Mouse (Mus musculus) macrophage (primary cell): Measurements from ENCODE around the gene Jchain. TPM values are rescaled to one million over a fixed set of nuclear protein-coding genes. Genes with fewer than 3 reads are reported as not detected.
"Not testable (repeated sequence)": the region's sequence is repeated elsewhere in the genome, so short reads cannot be mapped to it uniquely, and the experiment has no call there.

Experiments used
- H3K27ac ChIP-seq: fragments of 350-480 bp; formaldehyde crosslinking; 2 replicates; pipeline ENCODE4 v1.9.0; 2021
- H3K36me3 ChIP-seq: fragments of 350-480 bp; formaldehyde crosslinking; 2 replicates; pipeline ENCODE4 v1.9.0; 2021; ENCODE audit errors: inconsistent target
- H3K4me3 ChIP-seq: fragments of 350-480 bp; formaldehyde crosslinking; 2 replicates; pipeline ENCODE4 v1.9.0; 2021; ENCODE audit errors: inconsistent target
- H3K79me2 ChIP-seq: fragments of 350-480 bp; formaldehyde crosslinking; 2 replicates; pipeline ENCODE4 v1.9.0; 2021; ENCODE audit errors: inconsistent target
- WGBS: methylation state at CpG from one replicate; pipeline ENCODE4 v1.1.7; 2026; ENCODE audit warnings: inconsistent platforms; ENCODE audit not compliant: missing documents; 5-methylcytosine and 5-hydroxymethylcytosine counted together
- polyA plus RNA-seq: library from polyadenylated mRNA; stranded (reverse); fragments of 250-400 nt; gene quantifications from 3 replicates; pipeline ENCODE4 v1.2.4, GENCODE M21; 2018; ENCODE audit warnings: inconsistent platforms

Gene Jchain
- polyA plus RNA-seq, 1 experiment from 2014 or later = 0.77 TPM

DNA sequence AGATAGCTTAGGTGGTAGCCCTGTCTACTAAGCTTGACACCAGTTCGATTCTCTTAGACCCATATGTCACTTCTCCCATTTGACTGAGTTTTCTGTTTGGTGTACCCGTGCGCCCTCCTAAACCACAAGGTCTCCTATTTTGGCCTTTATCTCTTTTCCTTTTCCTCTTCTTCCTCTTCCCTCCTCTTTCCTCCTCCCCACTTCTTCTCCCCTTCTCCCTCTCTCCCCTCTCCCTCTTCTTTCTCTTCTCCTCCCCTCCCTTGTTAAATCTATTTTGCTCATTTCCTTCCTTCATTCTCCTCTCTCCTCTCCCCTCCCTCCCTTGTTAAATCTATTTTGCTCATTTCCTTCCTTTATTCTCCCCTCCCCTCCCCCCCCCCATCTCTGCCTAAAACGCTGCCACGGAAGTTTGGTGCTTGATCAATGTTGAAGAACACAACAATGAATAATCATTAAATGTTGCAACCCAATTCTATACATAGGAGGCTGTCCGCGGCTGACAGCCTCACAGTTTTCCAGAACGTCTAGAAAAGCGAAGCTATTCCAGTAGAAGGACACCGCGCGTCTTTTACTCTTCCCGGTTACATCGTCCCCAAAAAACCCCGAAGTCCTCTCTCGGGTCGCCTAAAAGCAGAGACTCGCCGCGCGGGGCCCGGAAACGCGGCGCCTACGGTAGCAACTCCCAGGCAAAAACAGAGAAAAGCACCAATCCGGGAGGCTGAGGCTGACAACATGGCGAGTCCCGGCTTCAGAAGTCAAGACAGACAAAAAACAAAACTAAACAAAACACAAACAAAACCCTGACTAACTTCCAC lies 25.8 kb upstream of the Jchain start:
- H3K4me3 ChIP-seq = peak overlapping the region; percentile 76
- WGBS = 0% methylated on average over 25 of the region's 29 CpGs
- H3K27ac ChIP-seq = peak overlapping the region; percentile 99
- no peaks in the 10 kb centered on the region for H3K36me3 ChIP-seq
- H3K79me2 ChIP-seq = peaks cover 38% of the 10 kb centered on the region

DNA sequence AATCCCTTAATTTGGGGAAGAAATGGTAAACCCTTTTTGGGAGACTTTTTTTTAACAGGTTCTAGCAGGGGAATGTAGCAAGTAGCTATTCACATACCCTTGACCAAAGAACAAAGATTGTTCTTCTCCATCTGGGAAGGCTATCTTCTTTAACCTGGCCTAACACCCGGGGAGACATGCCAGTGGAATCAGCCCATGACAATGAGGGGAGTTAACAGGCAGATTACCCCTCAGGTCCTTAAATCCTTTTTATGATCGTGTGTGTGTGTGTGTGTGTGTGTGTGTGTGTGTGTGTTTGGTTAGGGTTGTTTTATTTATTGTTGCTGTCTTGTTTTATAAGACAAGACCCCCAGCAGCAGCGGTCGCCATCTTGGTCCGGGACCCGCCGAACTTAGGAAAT lies 17.8 kb upstream of the Jchain start:
- H3K36me3 ChIP-seq = no peaks in the 10 kb centered on the region
- 95% methylated on average over 2 of the region's 7 CpGs for WGBS

DNA sequence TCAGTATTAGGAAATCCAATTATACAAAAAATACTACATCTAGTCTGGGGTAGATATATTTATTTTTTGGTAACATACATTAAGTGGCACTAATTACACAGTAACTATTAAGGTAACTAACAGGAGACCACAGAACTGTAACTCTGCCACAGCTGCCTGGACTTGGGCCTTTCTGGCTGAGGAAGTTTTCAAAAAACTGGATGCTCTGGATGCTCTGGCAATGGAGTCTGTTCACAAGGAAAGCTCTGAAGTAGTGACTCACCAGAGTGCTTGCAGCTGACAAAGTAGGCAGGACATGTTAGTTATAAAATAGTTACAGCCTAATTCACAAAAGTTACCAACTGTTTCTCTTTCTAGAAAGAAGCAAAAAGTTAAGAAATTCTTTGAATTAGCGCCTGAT lies 16.7 kb upstream of the Jchain start:
- H3K36me3 ChIP-seq, H3K4me3 ChIP-seq, H3K27ac ChIP-seq, H3K79me2 ChIP-seq: not testable (repeated sequence)
- 91% methylated on average over 1 of the region's 1 CpGs for WGBS

More for the DNA sequence above, 17.8 kb upstream of the Jchain start:
- no peak overlapping the region for H3K4me3 ChIP-seq
- H3K27ac ChIP-seq = no peak overlapping the region
- no peaks in the 10 kb centered on the region for H3K79me2 ChIP-seq

DNA sequence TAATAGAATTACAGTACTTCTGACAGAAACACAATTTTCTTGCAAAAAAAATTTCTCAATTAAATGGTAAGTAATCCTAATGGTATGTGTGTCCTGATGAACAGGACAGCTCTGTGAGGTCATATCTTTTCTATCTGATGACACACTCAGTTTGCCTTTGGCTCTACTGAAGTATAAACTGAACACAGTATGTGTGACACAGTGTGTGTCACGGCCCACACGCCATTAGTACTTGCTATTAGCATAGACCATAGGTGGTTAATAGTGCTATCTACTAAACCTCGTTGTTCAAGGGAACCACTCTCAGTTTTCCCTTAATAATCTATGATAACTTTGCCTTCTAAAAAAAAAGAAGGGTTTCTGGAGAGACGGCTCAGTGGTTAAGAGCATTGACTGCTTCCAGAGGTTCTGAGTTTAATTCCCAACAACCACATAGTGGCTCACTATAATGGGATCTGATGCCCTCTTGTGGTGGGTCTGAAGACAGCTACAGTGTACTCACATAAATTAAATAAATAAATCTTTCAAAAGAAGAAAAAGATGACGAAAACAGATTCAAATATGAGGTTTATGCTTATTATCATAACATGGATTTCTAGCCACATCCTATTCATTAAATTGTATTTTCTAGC lies 15.1 kb upstream of the Jchain start:
- whole genome bisulfite sequencing = 63% methylated on average over 5 of the region's 5 CpGs

DNA sequence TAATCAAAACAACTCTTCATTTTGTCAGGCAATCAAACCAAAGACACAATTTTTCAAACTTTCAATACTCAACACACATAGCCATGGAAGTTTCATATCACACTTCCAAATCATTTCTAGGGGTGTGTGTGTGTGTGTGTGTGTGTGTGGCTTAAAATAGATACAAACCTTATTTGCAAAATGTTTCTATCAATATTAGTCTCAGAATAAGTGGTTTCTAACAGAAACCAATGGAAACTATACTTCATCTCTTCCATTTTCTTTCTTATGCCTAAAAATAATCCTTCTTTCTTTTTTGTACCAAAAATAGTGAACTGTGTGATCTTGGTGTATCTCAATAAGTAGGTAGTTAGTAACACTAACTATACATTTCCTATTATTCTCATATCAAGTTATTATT lies 13.2 kb upstream of the Jchain start:
- no peaks in the 10 kb centered on the region for H3K36me3 ChIP-seq
- H3K27ac ChIP-seq = no peak overlapping the region
- H3K4me3 ChIP-seq = no peak overlapping the region
- H3K79me2 ChIP-seq = no peaks in the 10 kb centered on the region

More for the DNA sequence above, 15.1 kb upstream of the Jchain start:
- Histone ChIP-seq H3K36me3 (no peaks in the 10 kb centered on the region), H3K79me2 (no peaks in the 10 kb centered on the region), H3K4me3 (no peak overlapping the region), H3K27ac (no peak overlapping the region)

DNA sequence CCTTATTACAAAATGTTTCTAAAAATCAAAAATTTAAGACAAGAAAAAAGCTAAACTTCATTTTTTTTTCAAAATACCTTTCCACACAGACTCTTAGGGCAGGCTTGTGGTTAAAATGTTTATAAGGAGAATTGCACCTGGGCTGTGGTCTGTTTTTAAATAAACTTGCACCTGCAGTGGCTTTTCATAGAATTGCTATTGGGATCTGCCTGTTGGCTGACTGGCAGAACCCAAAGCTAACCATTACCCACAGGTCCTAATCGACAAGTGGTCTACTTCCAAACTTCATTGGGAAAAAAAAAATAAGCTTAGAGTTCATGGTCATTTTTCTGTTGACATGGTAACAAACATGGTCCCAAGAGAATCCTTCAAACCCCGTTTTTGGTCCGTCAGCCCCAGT lies 7.0 kb upstream of the Jchain start:
- no peak overlapping the region for H3K27ac ChIP-seq
- WGBS = 78% methylated on average over 3 of the region's 3 CpGs
- no peaks in the 10 kb centered on the region for H3K36me3 ChIP-seq
- H3K4me3 ChIP-seq = no peak overlapping the region
- H3K79me2 ChIP-seq = no peaks in the 10 kb centered on the region

DNA sequence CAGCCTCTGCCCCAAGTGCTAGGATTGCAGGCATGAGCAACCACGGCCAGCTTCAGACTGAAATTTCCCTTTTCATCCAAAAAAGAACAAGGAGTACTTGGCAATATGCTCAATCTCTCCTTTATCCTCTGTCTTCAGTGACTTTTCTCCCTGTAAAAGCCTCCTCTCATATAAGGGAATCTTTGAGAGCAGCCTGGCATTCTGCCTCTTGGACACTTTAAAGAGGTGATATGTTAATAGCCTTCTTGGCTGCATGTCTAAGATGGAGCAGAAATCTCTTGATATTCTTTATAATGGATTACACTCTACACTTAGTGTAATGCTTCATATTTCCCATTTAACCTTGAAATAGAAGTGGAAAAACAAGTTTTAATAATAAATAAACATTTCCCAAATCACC lies 3.2 kb upstream of the Jchain start:
- Histone ChIP-seq H3K79me2 (no peaks in the 10 kb centered on the region), H3K27ac (no peak overlapping the region), H3K36me3 (no peaks in the 10 kb centered on the region), H3K4me3 (no peak overlapping the region)
- WGBS = 71% methylated on average over 1 of the region's 1 CpGs

DNA sequence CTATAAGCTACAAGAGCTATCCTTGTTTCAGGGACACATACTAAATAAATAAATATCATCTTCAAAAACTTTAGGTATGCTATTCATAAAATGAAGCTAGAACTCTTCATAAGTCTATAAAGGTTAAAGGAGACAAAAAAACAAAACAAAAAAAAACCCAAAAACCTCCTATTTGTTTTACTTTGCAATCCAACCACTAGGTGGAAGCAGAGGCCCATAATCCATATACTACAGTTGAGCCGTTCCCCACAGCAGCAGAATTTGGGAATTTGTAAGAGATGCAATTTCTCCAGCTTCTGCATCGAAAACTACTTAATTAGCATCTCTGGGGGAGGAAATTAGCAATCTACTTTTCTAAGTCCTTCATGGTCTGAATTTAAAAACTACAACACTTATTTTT lies 8.5 kb downstream of the Jchain start:
- Histone ChIP-seq H3K36me3 (no peaks in the 10 kb centered on the region), H3K79me2 (no peaks in the 10 kb centered on the region), H3K4me3 (no peak overlapping the region), H3K27ac (no peak overlapping the region)
- 4% methylated on average over 2 of the region's 2 CpGs for WGBS

DNA sequence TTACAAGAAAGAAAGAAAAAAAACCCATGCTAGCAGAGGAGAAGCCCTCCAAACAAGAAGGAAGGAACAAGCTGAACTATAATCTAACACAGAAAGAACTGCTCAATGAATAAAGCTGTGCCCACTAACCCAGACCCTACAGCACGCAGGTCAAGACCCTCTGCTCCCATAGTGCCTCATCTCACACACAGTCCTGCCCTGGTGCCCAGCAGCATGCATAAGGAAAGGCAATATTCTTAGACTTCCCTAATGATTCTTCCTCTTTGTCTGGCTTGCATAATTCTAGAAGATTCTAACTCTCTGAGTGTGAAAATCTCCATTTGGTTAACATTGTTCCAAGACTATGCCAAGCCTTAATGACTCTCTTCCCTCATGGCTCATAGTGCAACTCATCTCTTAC lies 18.7 kb downstream of the Jchain start:
- Histone ChIP-seq H3K36me3 (no peaks in the 10 kb centered on the region), H3K79me2 (no peaks in the 10 kb centered on the region), H3K4me3 (no peak overlapping the region), H3K27ac (peak overlapping the region; percentile 96)
- WGBS = 43% methylated on average over 1 of the region's 1 CpGs

DNA sequence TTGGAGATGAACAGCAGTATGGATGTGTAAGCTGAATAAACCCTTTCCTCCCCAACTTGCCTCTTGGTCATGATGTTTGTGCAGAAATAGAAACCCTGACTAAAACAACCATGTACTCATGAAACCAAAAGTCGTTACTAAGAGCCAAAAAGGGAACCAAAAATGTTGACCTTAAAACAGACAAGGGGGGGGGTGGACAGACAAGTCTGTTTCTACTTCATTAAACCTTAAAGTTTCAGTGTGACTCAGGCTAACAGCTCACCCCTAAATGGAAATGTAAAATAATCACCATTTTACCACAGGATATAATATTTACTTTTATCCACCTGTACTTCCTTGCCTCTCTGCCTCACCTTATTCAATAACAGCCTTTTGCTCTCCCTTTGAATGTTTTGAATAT lies 19.1 kb downstream of the Jchain start:
- peak overlapping the region; percentile 96 for H3K27ac ChIP-seq
- H3K79me2 ChIP-seq = no peaks in the 10 kb centered on the region
- WGBS = 0% methylated on average over 1 of the region's 1 CpGs
- H3K36me3 ChIP-seq = no peaks in the 10 kb centered on the region
- no peak overlapping the region for H3K4me3 ChIP-seq

DNA sequence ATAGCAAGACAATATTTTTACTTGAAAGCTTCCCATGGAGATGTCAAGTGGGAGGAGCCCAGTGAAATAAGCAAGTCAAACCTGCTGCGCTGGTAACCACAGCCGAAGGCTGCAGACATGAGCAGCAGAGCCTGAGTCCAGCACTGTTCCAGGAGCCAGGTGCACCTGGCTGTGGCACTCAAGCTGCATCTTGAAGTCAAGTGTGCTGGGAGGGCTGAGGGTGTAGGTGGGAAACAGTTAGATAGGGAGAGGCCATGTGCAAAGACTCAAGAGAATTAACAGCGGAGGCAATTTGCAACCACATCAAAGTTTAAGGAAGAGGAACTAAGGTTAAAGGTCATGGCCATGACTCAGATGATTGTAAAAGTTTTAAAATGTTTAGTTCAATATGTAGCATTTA lies 27.9 kb downstream of the Jchain start:
- 66% methylated on average over 3 of the region's 3 CpGs for WGBS
- no peak overlapping the region for H3K27ac ChIP-seq
- H3K79me2 ChIP-seq = no peaks in the 10 kb centered on the region
- H3K4me3 ChIP-seq = no peak overlapping the region
- no peaks in the 10 kb centered on the region for H3K36me3 ChIP-seq

DNA sequence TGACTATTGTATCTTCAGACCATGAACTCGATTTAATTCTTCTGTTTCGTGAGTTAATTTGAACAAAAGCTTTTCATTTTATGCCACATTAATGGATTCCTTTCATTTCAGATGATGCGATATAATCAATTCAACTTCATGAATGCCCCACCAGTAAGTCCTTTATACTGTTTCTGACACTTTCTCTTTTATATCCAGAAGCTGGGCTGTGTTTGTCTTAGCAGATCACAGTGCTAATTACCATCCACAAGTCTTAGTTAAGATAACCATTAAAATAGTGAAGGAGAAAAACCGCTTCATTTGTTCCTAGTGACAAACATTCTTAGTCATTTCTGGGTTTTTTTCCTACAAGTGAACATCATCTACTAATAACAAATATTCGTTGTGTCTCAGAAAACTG lies 36.6 kb downstream of the Jchain start:
- H3K36me3 ChIP-seq = no peaks in the 10 kb centered on the region
- H3K27ac ChIP-seq = no peak overlapping the region
- WGBS = 95% methylated on average over 5 of the region's 5 CpGs

DNA sequence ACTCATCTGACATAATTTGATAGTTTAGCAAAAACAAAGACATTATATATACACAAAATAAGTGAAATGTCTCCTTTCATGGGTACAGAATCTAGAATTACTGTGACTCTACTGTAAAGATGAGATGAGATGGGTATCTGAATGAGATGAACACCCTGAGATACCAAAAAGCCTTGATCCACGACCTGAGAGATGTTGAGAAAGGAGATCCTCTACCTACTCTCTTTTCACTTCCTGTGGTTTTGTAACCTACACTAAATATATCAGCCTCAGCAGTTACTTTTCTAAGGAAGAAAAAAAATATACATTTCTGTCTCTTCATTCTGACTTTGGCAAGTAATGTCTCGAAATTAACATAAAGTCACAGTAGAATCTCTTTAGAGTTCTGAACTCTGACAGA lies 38.7 kb downstream of the Jchain start:
- H3K36me3 ChIP-seq = no peaks in the 10 kb centered on the region
- no peak overlapping the region for H3K27ac ChIP-seq
- WGBS = 48% methylated on average over 2 of the region's 2 CpGs
- no peaks in the 10 kb centered on the region for H3K79me2 ChIP-seq
- no peak overlapping the region for H3K4me3 ChIP-seq

More for the DNA sequence above, 36.6 kb downstream of the Jchain start:
- no peak overlapping the region for H3K4me3 ChIP-seq
- no peaks in the 10 kb centered on the region for H3K79me2 ChIP-seq

DNA sequence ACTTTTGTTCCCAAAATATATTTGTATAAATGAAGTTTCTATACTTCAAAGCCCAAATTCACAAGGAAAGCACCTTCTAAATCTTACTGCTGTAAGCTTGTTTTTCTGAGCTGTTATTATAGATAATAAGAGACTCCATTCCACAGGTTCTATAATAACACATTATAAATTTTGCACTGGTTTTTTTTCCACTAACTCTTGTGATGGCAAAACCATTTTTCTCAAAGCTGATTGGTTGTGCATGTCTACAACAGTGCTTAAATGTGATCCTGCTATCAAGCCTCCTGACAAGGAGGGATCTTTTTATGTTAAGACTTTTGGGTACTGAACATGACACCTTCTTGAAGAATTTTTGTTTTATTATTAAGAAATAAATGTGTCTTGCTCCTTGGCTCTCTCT lies 40.0 kb downstream of the Jchain start, which contains the start of gene Enam:
TSS of gene Enam (plus strand) at position 301 of the 400 bp plus-strand sequence.
- Histone ChIP-seq H3K27ac (no peak within 1 kb of the TSS), H3K4me3 (no peak within 1 kb of the TSS), H3K79me2 (no peaks in the 10 kb centered on the region), H3K36me3 (no peaks in the 10 kb centered on the region)
